Mouse (Mus musculus) natural killer cell, adult 2 months (primary cell): ENCODE results near the gene Cttnbp2nl.

Experiments used
- DNase-seq, 2 experiments: peaks; one replicate each; pipeline ENCODE4 v3.0.0; 2022; ENCODE audit warnings: low spot score in 2 of 2

Cttnbp2nl gene

DNA sequence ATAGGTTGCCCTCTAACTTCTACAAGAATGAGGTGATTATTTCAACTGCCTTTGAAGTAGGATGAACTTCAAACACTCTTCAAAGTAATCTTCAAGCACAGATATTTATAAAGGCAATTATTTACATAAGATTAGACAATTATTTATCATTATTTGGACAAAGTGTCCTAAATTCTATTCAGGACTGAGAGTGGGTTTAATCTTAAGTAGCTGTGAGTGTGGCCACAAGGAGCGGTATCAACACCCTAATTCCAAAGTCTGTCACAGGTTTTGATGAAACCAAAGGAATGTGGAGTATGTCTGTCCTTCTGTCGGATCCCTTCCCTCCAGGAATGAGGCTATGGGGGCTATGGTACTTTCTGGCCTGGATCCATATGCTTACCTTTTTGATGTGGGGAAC lies 38.0 kb downstream of the Cttnbp2nl start:
- DNase-seq, result no peak

DNA sequence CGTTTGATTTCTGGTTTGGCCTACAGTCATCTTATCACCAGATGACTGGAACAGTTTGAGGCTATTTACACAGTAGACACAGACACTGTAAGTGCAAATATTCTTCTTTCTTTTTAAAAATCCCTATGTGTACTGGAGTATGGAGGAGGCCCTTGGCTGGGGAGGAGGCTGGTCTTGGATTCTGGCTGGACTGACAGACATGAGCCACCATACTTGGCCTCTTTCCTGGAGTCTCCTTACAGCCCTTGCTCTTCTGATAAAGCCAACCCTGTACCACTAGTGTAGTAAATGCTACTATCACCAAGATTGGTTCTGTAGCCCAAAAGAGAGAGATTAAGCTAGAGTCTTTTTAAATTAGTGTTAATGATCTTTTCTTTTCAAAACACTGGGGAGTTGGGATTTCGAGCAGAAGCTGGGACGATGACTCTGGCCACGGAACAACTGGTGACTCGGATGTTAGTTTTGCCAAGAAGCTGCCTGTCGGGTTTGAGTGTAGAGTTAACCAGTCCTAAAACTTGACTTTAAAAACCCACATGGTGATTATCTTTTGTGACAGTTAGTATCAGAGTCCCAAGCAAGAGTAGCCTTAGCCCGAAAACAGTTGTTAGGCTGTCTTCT lies 40.1 kb downstream of the Cttnbp2nl start:
- DNase-seq, result no peak

DNA sequence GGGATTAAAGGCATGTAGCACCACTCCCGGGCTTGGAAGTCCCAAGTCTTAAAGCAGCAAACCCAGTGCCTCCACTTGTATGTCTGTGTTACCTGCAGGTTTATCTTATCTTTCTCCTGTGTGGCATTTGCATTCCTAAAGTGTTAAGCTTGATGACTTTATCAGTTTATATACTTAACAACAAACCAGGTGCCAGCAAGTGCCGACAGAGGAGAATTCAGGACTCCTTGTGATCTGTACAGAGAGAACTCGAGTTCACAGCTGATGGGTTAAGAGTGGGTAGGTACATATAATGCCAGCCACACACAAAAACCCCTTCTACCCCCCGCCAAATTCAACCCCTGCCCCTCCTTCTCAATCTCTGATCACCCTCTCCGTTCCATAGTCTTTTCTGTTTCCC lies 41.1 kb downstream of the Cttnbp2nl start:
- no peak for DNase-seq

DNA sequence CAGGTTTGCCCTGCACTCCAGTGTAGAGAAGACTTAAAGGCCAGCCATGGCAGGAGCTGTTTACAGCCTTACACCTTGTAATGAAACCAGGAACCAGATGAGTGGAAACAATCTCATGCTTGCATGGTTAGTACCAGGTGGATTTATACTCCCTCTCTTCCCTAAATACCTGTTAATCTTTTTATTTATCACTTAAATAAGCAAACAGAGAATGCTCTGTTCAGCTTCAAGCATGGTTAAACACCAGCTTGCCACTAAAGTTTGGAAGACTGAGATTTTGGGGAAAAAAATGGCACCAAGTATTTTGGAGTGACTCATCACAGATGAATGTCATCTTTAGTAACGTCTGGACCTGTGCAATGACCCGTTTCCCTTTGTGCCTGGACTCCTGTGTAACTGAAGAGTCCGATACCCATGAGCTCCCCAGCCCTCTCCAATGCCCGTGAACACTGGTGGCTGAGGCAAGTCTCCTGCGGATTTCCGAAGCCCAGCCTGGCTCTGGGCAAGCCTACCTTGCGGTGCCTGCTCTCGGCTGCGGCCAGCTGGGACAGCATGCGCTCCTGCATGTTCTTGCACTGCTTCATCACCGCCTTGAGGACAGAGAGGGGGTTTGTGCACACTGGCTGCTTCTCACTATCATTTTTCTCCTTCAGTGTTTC lies 42.1 kb downstream of the Cttnbp2nl start:
- DNase-seq, result no peak

GRCm38 (mm10) chr3:105008070-105008469 lies 44.9 kb downstream of the Cttnbp2nl start:
- DNase-seq, result no peak

GRCm38 (mm10) chr3:105006101-105006500 lies 46.8 kb downstream of the Cttnbp2nl start:
- DNase-seq, result no peak

- no peak for DNase-seq
These were observed 47.3 kb downstream of the Cttnbp2nl start for GRCm38 (mm10) chr3:105005561-105006065.

GRCm38 (mm10) chr3:105005011-105005410 lies 47.9 kb downstream of the Cttnbp2nl start:
- DNase-seq, result no peak

DNA sequence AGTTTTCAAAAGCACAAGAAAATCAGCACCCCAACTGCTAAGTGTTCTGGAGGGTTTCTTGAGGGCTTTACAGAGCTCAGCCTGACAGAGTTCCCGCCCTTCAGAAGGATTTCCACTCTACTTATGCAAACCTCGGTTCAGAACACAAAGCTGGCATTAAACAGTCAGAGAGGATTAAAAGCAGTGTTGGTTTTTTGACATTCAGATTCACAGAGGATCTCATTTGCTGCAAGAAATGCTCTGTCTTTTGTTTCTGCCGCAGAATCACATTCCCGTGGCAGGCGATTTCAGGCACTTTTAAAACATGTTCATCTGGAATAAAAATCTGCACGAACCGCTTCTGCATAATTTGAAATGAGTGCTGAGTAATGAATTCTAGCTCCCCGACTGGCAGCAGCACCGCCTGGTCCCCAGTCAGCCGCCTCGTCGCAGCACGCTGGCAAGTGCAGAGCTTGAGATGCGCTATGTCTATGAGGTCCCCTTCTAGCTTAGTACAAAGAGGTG lies 48.9 kb downstream of the Cttnbp2nl start:
- no peak for DNase-seq

- peak in 1 of 2 experiments; percentile 26 for DNase-seq
These were observed 51.6 kb downstream of the Cttnbp2nl start for GRCm38 (mm10) chr3:105001374-105001773.

- DNase-seq, result no peak
These were observed 52.4 kb downstream of the Cttnbp2nl start for GRCm38 (mm10) chr3:105000561-105000960.

GRCm38 (mm10) chr3:104997563-104997962 lies 55.4 kb downstream of the Cttnbp2nl start:
- DNase-seq, result no peak

GRCm38 (mm10) chr3:104995707-104996106 lies 57.2 kb downstream of the Cttnbp2nl start:
- no peak for DNase-seq

DNA sequence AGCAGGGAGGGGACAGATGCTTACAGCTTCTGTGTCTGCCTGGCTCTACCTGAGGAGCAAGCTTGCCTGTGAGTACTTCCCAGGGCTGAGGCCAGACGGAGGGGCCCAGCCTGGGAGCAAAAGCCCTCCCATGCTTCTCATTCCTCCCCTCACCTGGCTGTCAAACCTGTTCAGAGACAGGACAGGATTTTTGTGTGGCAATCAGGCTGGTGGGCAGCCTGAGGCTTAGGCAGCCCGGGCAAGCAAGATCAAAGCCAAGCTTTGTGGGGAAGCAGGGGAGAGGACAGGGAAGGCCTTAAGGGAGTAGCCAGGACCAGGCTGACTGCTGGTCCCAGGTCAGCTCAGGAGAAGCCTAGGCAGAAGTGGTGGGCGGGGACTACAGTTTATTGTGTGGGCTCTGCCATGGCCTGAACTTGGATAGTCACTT lies 58.5 kb downstream of the Cttnbp2nl start:
- DNase-seq, result no peak

- DNase-seq, result no peak
These were observed 59.1 kb downstream of the Cttnbp2nl start for GRCm38 (mm10) chr3:104993800-104994199.

GRCm38 (mm10) chr3:104992709-104993388 lies 60.1 kb downstream of the Cttnbp2nl start:
- peak; percentile 70 to 79 for DNase-seq

GRCm38 (mm10) chr3:104991703-104992102 lies 61.2 kb downstream of the Cttnbp2nl start:
- DNase-seq, result no peak

GRCm38 (mm10) chr3:104987884-104988283 lies 65.1 kb downstream of the Cttnbp2nl start:
- no peak for DNase-seq

GRCm38 (mm10) chr3:104979735-104980134 lies 73.2 kb downstream of the Cttnbp2nl start:
- no peak for DNase-seq

GRCm38 (mm10) chr3:104967548-104968300 lies 85.2 kb downstream of the Cttnbp2nl start:
- DNase-seq, result peak; percentile 50 to 63

- no peak for DNase-seq
These were observed 86.9 kb downstream of the Cttnbp2nl start for GRCm38 (mm10) chr3:104965991-104966554.
